Mouse (Mus musculus) fat pad, adult 2 months (tissue): Measurements from ENCODE around the gene Rab12.

ENCODE experiments used
- DNase-seq: peaks from one replicate; pipeline ENCODE4 v3.0.0-alpha.2; 2011; ENCODE audit warnings: low read depth, low spot score; ENCODE audit errors: extremely low read depth

The Rab12 gene

DNA sequence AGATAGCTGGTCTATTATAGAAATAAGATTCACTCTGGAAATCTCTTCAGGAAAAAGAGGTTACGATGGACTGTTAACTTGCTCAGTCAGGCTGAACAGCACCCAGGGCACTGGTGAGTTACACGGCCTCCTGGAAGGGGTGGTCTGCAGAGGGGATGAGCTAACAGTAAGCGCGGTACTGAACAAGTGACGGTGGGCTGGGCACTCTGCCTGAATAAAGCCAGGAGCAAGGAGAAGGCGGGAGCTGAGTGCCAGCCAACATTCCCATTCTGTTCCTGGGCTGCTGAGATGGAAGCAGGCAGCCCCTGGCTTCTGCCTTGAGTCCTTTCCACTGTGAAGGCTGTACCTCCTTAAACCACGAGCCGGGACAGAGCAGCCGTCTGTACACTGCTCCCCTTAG lies 16.1 kb downstream of the Rab12 start:
- DNase-seq, result no peak

DNA sequence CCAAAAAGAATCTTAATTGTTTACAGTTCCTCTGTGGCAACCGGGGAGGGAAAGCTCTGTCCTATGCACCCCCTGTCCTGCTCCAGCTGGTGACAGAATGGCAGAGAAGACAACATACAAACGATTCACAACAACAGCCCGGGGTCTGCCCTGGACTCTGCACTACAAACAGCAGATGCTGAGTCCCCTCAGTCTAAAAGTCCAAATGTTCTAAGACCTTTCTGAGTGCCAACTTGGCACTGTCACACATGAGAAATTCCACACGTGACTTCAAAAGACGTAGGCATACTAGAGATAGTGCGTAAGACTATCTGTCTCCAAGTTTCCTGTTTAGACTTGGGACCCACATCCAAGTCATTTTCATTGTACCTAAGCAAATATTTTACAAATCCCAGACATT lies 16.7 kb downstream of the Rab12 start:
- no peak for DNase-seq

GRCm38 (mm10) chr17:66498598-66498997 lies 20.9 kb downstream of the Rab12 start:
- no peak for DNase-seq

DNA sequence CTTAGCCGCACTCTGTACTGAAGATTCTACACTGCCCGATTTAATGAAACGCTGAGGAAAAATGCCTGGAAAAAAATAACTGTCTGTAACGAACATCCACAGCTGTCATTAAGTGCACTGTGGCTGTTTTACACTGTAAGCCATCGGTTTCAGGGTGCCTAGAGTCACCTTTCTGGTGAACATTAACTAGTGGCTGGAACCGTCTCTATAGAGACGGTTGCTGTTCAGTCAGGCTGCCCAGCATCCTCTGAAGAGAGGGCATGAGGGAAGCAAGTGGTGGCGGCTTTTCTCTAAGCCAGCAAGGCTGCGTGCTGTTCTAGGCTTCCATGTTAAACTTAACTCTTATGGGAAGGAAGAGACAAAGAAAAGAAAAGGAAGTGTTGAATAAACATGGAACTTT lies 22.9 kb downstream of the Rab12 start:
- no peak for DNase-seq

GRCm38 (mm10) chr17:66490022-66490601 lies 29.4 kb downstream of the Rab12 start:
- DNase-seq, result no peak

- no peak for DNase-seq
These were observed 33.0 kb downstream of the Rab12 start for GRCm38 (mm10) chr17:66486576-66486975.

- no peak for DNase-seq
These were observed 33.8 kb downstream of the Rab12 start for GRCm38 (mm10) chr17:66485742-66486141.

- no peak for DNase-seq
These were observed 34.6 kb downstream of the Rab12 start for GRCm38 (mm10) chr17:66484965-66485364.

- no peak for DNase-seq
These were observed 35.7 kb downstream of the Rab12 start for GRCm38 (mm10) chr17:66483651-66484454.

GRCm38 (mm10) chr17:66481295-66481694 lies 38.2 kb downstream of the Rab12 start:
- DNase-seq, result no peak

DNA sequence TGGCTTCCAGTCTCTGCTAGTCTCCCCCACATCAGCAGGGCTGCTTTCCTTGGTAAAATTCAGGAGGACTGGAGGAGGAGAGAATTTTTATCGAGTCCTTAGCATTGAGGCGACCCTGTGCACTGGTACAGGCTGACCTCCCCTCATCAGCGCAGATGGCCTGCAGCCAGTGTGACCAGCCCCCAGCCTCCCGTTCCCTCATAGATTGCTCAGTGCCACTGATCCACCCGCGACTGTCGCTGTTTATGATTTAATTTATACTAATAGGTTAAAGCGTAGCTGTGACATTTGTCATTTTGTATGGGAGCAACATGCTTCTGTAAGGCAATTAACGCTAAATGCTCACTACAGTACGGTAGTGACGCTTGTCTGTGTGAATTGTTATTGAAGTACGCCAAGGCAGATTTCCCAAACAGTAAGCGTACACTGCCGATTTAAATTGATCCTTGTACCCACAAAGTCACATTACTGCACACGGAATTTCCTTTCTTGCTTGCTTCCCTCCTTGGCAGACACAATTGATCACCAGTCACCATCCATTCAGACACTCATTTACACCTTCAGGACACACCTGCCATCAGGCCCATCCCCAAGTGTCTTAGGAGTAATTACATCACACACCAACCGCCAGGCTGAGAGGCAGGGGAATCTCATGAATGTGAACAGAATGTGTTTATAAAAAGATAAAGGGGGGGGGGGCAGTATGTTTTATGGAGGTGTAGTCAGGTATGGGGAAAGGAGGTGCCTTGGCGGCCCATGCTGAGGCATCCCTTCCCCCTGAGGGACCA lies 38.8 kb downstream of the Rab12 start:
- no peak for DNase-seq

GRCm38 (mm10) chr17:66479813-66480490 lies 39.6 kb downstream of the Rab12 start:
- no peak for DNase-seq

DNA sequence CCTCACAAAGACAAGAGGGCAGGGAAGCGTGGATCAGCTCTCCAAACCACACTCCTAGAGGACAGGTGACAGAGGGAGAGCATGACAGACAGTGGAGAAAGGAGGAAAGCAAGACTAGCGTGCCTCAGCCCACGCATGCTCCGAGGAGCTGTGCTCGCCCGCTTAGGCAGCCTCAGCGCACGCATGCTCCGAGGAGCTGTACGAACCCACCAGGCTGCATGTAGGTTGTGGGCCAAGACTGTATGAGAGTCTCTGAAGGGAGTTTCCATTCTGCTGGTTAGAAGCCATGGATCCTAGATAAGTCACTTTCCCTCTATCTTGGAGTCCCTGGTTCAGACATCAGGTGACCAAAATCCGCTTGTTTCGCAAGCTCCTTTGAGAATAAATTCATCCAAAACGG lies 40.2 kb downstream of the Rab12 start:
- no peak for DNase-seq

DNA sequence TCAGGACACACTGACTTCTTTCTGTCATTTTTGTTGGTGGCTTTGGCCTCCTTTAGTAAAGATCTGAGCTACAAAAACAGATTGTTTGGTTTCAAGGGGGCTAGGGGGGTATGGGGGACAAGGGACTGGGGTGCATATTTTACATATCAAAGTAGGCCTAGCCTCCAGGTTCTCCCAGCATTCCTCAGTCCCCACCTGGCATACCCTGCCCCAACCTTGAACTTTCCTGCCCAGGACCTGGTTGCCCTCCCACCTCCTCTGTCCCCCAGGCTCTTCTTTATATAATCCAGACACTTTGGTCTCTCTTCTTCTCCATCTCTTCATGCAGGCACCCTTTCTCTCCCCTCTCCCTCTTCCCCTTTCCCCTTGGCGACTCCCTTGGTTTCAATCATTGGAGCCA lies 46.3 kb downstream of the Rab12 start:
- DNase-seq, result no peak

DNA sequence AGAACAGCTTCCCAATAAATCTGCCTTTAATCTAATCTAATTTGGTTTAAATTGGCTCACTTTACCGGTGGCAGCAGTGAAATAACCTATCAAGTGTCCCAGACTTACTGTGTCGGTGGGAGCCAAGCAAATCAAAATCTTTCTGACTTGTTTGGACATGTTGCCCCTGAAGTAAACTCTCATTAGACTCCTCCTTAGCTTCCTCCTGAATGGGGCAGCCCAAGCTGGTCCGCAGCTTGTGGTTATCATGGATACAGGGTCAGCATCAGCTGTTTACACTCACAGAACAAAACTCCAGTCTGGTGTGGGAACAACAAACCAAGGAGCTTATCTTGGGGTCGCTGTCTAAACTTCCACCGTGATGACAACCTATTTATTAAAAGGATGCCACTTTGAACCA lies 47.8 kb downstream of the Rab12 start:
- no peak for DNase-seq

GRCm38 (mm10) chr17:66471252-66471651 lies 48.3 kb downstream of the Rab12 start:
- DNase-seq, result no peak

- no peak for DNase-seq
These were observed 49.5 kb downstream of the Rab12 start for GRCm38 (mm10) chr17:66470020-66470419.

DNA sequence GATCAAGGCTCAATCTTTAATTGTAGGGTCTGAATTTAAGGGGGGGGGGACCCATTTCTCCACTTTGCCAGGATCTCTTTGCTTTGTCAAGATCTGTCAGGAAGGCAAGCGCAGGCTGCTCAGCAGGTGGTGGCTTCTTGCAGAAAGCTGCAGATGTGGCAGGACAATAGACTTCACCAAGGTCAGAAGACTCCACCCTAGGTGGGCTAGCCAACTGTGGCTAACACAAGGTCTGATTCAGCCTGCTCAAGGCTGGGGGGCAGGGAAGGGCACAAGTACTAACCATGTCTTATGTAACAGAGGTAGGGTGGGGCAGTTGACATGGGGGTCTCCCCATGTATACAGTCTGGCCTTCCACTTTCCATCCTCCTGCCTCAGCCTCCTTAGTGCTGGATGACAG lies 62.3 kb downstream of the Rab12 start:
- DNase-seq, result no peak

GRCm38 (mm10) chr17:66451143-66451542 lies 68.4 kb downstream of the Rab12 start:
- no peak for DNase-seq

- no peak for DNase-seq
These were observed 68.9 kb downstream of the Rab12 start for GRCm38 (mm10) chr17:66450526-66451070.
